Mouse (Mus musculus) liver, adult 2 months (tissue): Measurements from ENCODE around the gene Btbd17.

ENCODE experiments used
- CTCF ChIP-seq: fragments of 200-500 bp; IDR thresholded peaks from 2 replicates; pipeline ENCODE4 v1.5.1; 2011; ENCODE audit warnings: low read depth, low read length, control low read depth
- POLR2A ChIP-seq: fragments of 200-500 bp; IDR thresholded peaks from 2 replicates; pipeline ENCODE4 v1.6.1; 2011; ENCODE audit warnings: low read length, control low read depth; ENCODE audit not compliant: insufficient read depth; ENCODE audit errors: extremely low read depth

GRCm38 (mm10) chr11:114820444-114820843 lies 24.7 kb upstream of the Btbd17 start:
- TF ChIP-seq CTCF (no peak), POLR2A (no peak)
